Mouse (Mus musculus) heart, embryonic 12.5 days (tissue): ENCODE measurements around the gene Atg10. TPM values are rescaled to one million over a fixed set of nuclear protein-coding genes. Genes with fewer than 3 reads are reported as not detected.
"Not testable (repeated sequence)": the region's sequence is repeated elsewhere in the genome, so short reads cannot be mapped to it uniquely, and the experiment has no call there.

ENCODE experiments used
- ATAC-seq: fragments of 200-750 bp; cut with Nextera tagmentation; 2 replicates; pipeline ENCODE4 v1.8.0; 2017; ENCODE audit warnings: moderate TSS enrichment, moderate library complexity; ENCODE audit not compliant: insufficient number of reproducible peaks, low FRiP score
- H3K27ac ChIP-seq: fragments of 300-500 bp; sonication (generic); 2 replicates; pipeline ENCODE4 v1.5.1; 2016; ENCODE audit warnings: mild to moderate bottlenecking, moderate library complexity; ENCODE audit not compliant: poor library complexity, severe bottlenecking
- H3K27me3 ChIP-seq: fragments of 300-500 bp; sonication (generic); replicated peaks from 2 replicates; pipeline ENCODE4 v1.6.1; 2016; ENCODE audit warnings: mild to moderate bottlenecking, moderate library complexity
- H3K36me3 ChIP-seq: fragments of 300-500 bp; sonication (generic); 2 replicates; pipeline ENCODE4 v1.6.1; 2016; ENCODE audit warnings: mild to moderate bottlenecking, moderate library complexity
- H3K4me1 ChIP-seq: fragments of 300-500 bp; sonication (generic); replicated peaks from 2 replicates; pipeline ENCODE4 v1.6.1; 2016; ENCODE audit warnings: mild to moderate bottlenecking
- H3K4me2 ChIP-seq: fragments of 300-500 bp; sonication (generic); 2 replicates; pipeline ENCODE4 v1.6.1; 2016; ENCODE audit warnings: mild to moderate bottlenecking, moderate library complexity
- H3K4me3 ChIP-seq: fragments of 300-500 bp; sonication (generic); 2 replicates; pipeline ENCODE4 v1.5.1; 2016; ENCODE audit warnings: mild to moderate bottlenecking
- H3K9ac ChIP-seq: fragments of 300-500 bp; sonication (generic); 2 replicates; pipeline ENCODE4 v1.6.1; 2016; ENCODE audit warnings: mild to moderate bottlenecking, moderate library complexity
- H3K9me3 ChIP-seq: fragments of 300-500 bp; sonication (generic); replicated peaks from 2 replicates; pipeline ENCODE4 v1.6.1; 2016; ENCODE audit warnings: mild to moderate bottlenecking, moderate library complexity
- WGBS: fragments of 180-500 bp; shearing (Covaris S2); methylation state at CpG from one replicate; pipeline ENCODE4 v1.1.7; 2016; 5-methylcytosine and 5-hydroxymethylcytosine counted together
- polyA plus RNA-seq: library from polyadenylated mRNA; unstranded; fragments of >200 nt; fragmentation: Nextera tagmentation; extraction: Ambion mirVana; gene quantifications from 2 replicates; pipeline ENCODE4 v1.2.1, GENCODE M21; 2016

Atg10 gene
- polyA plus RNA-seq: 24.4 and 25.5 TPM in 2 replicates

DNA sequence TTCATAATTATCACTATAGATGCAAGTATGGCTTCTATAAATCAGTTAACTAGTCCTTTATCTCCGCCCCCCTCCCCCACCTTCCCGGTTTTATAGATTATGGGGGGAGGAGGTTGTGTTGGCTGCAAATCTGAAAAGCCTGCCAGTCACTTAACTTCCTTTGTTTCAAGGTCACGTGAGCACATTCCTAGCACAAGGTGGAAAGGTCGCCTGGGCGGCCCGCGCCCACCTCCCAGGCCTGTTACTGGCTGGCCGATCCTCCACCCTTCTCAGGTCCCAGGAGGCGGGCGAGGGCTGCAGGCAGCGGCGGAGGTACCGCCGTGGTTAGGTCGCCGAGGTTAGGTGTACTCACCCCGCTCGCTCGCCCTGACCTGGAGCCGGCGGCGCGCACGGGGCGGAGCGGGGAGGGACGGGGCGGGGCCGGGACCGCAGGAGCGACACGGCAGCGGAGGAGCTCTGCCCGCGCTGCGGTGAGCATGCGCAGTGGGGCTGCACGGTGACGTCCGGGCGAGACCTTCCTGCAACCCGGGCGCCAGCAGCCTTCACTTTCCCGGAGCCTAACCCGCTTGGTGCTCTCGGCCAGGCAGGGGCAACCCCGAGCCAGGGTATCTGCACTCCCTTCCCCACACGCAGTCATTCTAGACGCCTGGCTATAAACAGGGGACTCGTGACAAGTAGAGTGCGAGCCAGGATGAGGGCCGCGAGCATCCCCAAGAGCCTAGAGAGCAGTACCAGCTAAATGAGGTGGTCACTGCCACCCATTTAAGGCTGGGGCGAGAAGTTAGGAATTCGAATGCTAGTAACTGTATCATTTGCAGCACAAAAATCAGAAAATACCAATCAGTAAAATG lies at the start of gene Atg10:
TSS of gene Atg10 (minus strand) at position 382 of the 851 bp plus-strand sequence.
- 1% methylated on average over 55 of the region's 55 CpGs for WGBS
- ATAC-seq: peak; percentile 97

DNA sequence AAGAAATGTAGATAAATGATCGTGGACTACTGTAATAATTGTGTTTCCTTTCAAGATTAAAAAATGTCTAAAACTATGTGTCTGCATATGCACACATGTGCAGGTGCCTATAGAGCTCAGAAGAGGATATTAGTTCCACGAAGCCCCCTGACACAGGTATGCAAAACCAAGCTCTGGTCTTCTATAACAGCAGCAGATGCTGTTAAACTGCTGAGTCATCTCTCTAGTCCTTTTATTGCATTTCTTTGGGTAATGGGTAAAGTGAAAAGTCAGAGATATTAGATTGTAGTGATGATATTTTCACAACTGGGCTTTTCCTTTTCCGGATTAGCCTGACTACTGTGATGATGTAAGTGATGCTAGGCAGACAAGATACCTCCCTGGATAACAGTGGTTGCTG lies 28.6 kb upstream of the Atg10 start:
- H3K4me3 ChIP-seq: no peak overlapping the region
- H3K4me2 ChIP-seq: no peak overlapping the region
- no peak overlapping the region for H3K9ac ChIP-seq
- no peaks in the 10 kb centered on the region for H3K27me3 ChIP-seq
- no peaks in the 10 kb centered on the region for H3K36me3 ChIP-seq
- no peaks in the 10 kb centered on the region; the same call in 1 of the 2 replicates for H3K4me1 ChIP-seq
- no peaks in the 10 kb centered on the region for H3K9me3 ChIP-seq
- ATAC-seq: no peak
- 76% methylated on average over 3 of the region's 3 CpGs for WGBS
- no peak overlapping the region for H3K27ac ChIP-seq

More for the DNA sequence above, at the start of gene Atg10:
- Histone ChIP-seq H3K27ac (peak within 1 kb of the TSS; percentile 97), H3K4me3 (peak within 1 kb of the TSS; percentile 78), H3K27me3 (no peaks in the 10 kb centered on the region), H3K9me3 (no peaks in the 10 kb centered on the region), H3K4me2 (peak within 1 kb of the TSS; percentile 70), H3K9ac (peak within 1 kb of the TSS; percentile 81), H3K4me1 (peaks cover 7% of the 10 kb centered on the region), H3K36me3 (0 out of 2 replicates have a peak, but pooled peaks cover 3% of the 10 kb centered on the region)

DNA sequence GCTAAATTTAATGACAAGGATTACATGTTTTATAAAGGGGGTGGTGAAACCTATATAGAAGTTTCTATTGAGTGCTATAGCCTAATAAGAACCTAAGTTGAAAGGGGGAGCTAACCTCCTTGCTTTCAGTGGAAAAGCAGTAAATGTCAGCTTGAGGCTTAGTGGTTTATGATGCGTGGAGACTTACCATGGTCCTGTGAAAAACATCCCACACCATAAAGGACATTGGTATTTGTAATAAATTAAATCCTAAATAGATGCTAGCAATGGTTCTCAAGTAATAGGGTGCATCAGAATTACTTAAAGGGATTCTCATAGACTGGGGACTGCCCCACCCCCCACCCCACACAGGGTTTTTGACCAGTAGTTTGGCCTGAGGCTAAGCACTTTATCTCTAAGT lies 27.9 kb upstream of the Atg10 start:
- no peak overlapping the region for H3K9ac ChIP-seq
- H3K27ac ChIP-seq: no peak overlapping the region
- no peaks in the 10 kb centered on the region for H3K36me3 ChIP-seq
- H3K27me3 ChIP-seq: no peaks in the 10 kb centered on the region
- no peaks in the 10 kb centered on the region; the same call in 1 of the 2 replicates for H3K4me1 ChIP-seq
- no peaks in the 10 kb centered on the region for H3K9me3 ChIP-seq
- H3K4me3 ChIP-seq: no peak overlapping the region
- WGBS: 78% methylated on average over 1 of the region's 1 CpGs
- ATAC-seq: no peak
- no peak overlapping the region for H3K4me2 ChIP-seq

DNA sequence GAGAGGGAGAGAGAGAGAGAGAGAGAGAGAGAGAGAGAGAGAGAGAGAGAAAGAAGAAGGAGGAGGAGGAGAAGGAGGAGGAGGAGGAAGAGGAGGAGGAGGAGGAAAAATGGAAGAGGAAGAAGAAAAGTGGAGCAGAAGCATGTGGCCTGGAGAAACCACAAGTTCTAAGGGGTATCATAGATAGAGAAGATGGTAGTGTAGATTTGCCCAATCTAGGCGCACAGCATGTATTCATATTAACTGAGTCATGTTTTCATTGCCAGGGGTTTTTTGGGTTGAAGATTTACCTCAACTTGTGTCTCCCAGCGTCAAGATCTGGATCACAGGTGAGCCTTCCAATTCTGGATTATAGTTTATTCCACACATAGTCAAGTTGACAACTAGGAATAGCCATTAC lies 26.3 kb upstream of the Atg10 start:
- not testable (repeated sequence) for H3K4me1 ChIP-seq, H3K4me2 ChIP-seq, ATAC-seq, H3K9me3 ChIP-seq, H3K9ac ChIP-seq, H3K27ac ChIP-seq, H3K4me3 ChIP-seq, H3K27me3 ChIP-seq, H3K36me3 ChIP-seq
- 79% methylated on average over 2 of the region's 2 CpGs for WGBS

DNA sequence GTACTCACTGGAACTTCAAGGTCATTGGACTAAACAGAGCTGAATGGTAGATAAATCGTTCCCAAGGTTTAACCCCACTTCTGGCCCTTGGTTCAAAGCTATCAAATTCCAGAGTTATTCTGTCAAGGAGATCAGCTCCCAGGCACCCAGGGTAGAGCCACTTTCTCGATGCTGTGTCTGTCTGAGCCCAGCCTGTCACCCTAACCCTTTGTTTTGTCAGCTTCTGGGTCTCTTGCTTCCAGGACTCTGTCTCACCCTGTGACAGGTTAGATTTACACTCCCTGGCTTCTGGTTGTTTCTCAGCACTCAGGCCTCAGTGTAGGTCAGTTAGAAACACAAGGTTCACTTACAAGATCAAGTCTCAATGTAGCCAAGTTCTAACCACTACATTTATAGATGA lies 22.7 kb upstream of the Atg10 start:
- Histone ChIP-seq H3K27ac (no peak overlapping the region), H3K27me3 (no peaks in the 10 kb centered on the region), H3K36me3 (no peaks in the 10 kb centered on the region), H3K9ac (no peak overlapping the region), H3K9me3 (no peaks in the 10 kb centered on the region), H3K4me2 (no peak overlapping the region), H3K4me1 (no peaks in the 10 kb centered on the region; the same call in 1 of the 2 replicates), H3K4me3 (no peak overlapping the region)
- WGBS: 50% methylated on average over 2 of the region's 2 CpGs
- ATAC-seq: no peak

DNA sequence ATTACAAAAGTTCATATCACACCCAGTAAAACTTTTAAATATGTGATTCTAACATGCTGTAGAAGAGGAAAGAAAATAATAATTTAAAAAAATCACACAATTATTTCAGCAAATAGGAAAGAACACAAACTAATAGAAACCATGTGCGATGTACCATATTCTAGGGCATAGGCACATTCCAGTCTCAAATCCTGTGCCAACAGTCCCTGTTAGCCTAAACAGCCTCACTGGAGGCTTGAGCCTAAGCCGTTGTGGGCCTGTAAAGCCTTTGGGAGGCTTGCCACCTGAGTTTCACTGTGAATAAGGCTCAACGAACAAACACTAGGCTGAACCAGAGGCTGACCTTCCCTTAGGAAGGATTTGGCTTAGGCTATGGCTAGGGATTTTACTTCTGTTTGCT lies 14.2 kb upstream of the Atg10 start:
- no peak overlapping the region for H3K4me3 ChIP-seq
- H3K4me2 ChIP-seq: no peak overlapping the region
- H3K27ac ChIP-seq: no peak overlapping the region
- no peaks in the 10 kb centered on the region for H3K27me3 ChIP-seq
- WGBS: 81% methylated on average over 3 of the region's 3 CpGs
- no peaks in the 10 kb centered on the region for H3K9me3 ChIP-seq
- no peaks in the 10 kb centered on the region for H3K36me3 ChIP-seq
- no peak for ATAC-seq
- H3K9ac ChIP-seq: no peak overlapping the region
- H3K4me1 ChIP-seq: no peaks in the 10 kb centered on the region

DNA sequence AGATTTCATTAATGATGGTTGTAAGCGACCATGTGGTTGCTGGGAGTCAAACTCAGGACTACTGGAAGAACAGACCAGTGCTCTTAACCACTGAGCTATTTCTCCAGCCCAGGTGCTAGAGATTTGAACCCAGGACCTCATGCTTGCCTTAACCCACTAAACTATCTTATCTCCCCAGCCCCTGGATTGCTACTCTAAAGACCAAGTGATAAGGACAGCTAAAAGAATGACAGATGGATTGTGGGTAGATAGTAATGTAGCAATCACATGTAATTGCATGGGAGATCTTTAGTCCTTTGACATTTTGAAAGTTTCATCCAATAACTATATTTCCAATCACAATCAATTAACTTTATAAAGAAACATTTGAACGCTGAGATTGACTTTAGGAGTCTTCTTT lies 13.1 kb upstream of the Atg10 start:
- H3K9ac ChIP-seq: no peak overlapping the region
- H3K27me3 ChIP-seq: no peaks in the 10 kb centered on the region
- no peaks in the 10 kb centered on the region for H3K4me1 ChIP-seq
- H3K4me2 ChIP-seq: no peak overlapping the region
- no peak overlapping the region for H3K27ac ChIP-seq
- ATAC-seq: no peak
- no peaks in the 10 kb centered on the region for H3K36me3 ChIP-seq
- no peak overlapping the region for H3K4me3 ChIP-seq
- WGBS: 74% methylated on average over 2 of the region's 2 CpGs
- no peaks in the 10 kb centered on the region for H3K9me3 ChIP-seq

DNA sequence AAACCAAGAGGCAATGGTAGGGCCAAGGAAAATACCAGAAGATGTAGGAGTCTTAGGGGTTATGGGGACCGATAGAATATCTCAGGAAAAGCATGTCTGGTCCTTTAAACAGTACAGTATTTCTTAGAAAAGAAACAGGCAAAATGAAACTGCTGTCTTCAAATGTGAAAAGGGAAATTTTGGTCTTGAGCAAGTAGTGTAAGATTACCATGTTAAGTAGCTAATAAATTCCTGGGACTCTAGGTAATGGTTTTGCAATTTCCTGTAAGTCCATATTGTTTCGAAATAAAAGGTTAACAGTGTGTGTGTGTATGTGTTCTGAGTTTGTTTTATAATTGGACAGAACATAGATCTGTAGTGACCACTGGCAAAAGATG lies 658 bp upstream of the Atg10 start:
- H3K4me2 ChIP-seq: peak overlapping the region; percentile 70
- no peaks in the 10 kb centered on the region for H3K9me3 ChIP-seq
- peak overlapping the region; percentile 78 for H3K4me3 ChIP-seq
- no peak; the same call in 1 of the 2 replicates for ATAC-seq
- 59% methylated on average over 2 of the region's 2 CpGs for WGBS
- no peaks in the 10 kb centered on the region for H3K27me3 ChIP-seq
- peaks cover 7% of the 10 kb centered on the region for H3K4me1 ChIP-seq
- peak overlapping the region; percentile 81; the same call in 1 of the 2 replicates for H3K9ac ChIP-seq
- peak overlapping the region; percentile 97 for H3K27ac ChIP-seq
- 0 out of 2 replicates have a peak, but pooled peaks cover 3% of the 10 kb centered on the region for H3K36me3 ChIP-seq

DNA sequence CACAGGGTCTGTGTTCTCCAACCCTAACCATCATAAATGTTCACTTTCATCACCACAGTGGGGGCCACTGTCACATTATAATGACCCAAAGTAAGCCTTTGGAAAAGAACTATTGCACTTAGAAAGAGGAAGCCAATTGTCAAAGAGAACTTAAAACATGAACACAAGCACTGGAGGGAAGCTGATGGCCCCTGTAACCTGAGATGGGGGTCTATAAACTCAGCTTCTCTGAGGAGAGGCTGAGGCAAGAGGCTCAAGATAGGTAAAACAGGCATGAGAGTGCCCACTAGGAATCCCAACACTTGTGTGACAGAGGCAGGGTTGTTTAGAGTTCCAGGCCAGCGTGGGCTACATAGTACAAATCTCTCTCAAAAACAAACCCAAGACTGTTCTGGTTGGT lies 705 bp downstream of the Atg10 start:
- Histone ChIP-seq H3K4me3 (peak overlapping the region; percentile 78), H3K9me3 (no peaks in the 10 kb centered on the region), H3K36me3 (0 out of 2 replicates have a peak, but pooled peaks cover 3% of the 10 kb centered on the region), H3K27ac (peak overlapping the region; percentile 75), H3K27me3 (no peaks in the 10 kb centered on the region), H3K4me1 (peaks cover 7% of the 10 kb centered on the region), H3K9ac (no peak overlapping the region), H3K4me2 (peak overlapping the region; percentile 70)
- 59% methylated on average over 1 of the region's 1 CpGs for WGBS
- no peak for ATAC-seq

DNA sequence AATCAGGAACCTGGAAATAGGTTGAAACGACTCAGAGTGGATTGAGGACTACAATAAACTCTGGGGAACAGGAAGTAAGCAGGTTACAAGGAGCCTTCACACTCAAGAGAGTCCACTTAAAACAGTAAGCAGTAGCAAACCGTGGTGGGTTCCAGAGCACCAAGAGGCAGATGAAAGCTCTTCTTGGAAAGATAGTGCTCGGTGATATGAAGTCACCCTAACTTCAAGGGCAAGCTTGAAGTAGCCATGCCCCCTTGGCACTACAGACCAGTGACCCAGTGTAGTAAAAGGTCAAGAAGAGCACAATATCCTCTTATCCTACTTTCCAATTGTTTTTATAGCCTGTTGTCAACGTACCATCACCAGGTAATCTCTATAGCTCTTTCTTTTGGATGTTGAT lies 2.1 kb downstream of the Atg10 start:
- no peak for ATAC-seq
- H3K36me3 ChIP-seq: peaks cover 4% of the 10 kb centered on the region; the same call in 1 of the 2 replicates
- H3K4me3 ChIP-seq: no peak overlapping the region
- H3K27ac ChIP-seq: no peak overlapping the region
- no peaks in the 10 kb centered on the region for H3K9me3 ChIP-seq
- H3K27me3 ChIP-seq: no peaks in the 10 kb centered on the region
- H3K4me1 ChIP-seq: peaks cover 12% of the 10 kb centered on the region
- no peak overlapping the region for H3K9ac ChIP-seq
- 59% methylated on average over 4 of the region's 4 CpGs for WGBS
- H3K4me2 ChIP-seq: no peak overlapping the region

DNA sequence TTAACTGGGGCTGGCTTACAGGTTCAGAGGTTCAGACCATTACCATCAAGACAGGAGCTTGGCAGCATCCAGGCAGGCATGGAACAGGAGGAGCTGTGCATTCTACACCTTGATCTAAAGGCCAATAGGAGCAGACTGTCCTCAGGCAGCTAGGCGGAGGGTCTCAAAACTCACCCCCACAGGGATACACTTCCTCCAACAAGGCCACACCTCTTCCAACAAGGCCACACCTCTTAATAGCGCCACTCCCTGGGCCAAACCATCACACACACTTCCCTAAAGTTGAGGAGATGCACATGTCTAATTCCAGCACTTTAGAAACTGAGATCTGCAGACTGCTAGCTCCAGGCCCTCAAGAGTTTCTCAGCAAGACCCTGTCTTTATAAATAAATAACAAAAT lies 6.1 kb downstream of the Atg10 start:
- H3K4me2 ChIP-seq: no peak overlapping the region
- ATAC-seq: no peak

More for the DNA sequence above, 6.1 kb downstream of the Atg10 start:
- H3K36me3 ChIP-seq: peaks cover 15% of the 10 kb centered on the region
- H3K27ac ChIP-seq: no peak overlapping the region
- H3K9ac ChIP-seq: no peak overlapping the region
- 86% methylated on average over 2 of the region's 2 CpGs for WGBS
- no peaks in the 10 kb centered on the region for H3K27me3 ChIP-seq
- H3K9me3 ChIP-seq: no peaks in the 10 kb centered on the region
- peaks cover 5% of the 10 kb centered on the region; the same call in 1 of the 2 replicates for H3K4me1 ChIP-seq
- no peak overlapping the region for H3K4me3 ChIP-seq
